Mouse (Mus musculus) cerebellum, adult 2 months (tissue): ENCODE data around the gene Acp2.
"Not testable (repeated sequence)": the region's sequence is repeated elsewhere in the genome, so short reads cannot be mapped to it uniquely, and the experiment has no call there.

ENCODE experiments used
- CTCF ChIP-seq: fragments of 200-500 bp; IDR thresholded peaks from 2 replicates; pipeline ENCODE4 v1.5.1; 2011; ENCODE audit warnings: low read depth, mild to moderate bottlenecking, control low read depth, low read length, moderate library complexity, borderline replicate concordance; ENCODE audit not compliant: insufficient read depth
- POLR2A ChIP-seq: fragments of 200-500 bp; IDR thresholded peaks from 2 replicates; pipeline ENCODE4 v1.6.1; 2011; ENCODE audit warnings: low read length, control low read depth, borderline replicate concordance; ENCODE audit not compliant: insufficient read depth

GRCm38 (mm10) chr2:91237511-91238080, 34.9 kb downstream of the Acp2 start:
- TF ChIP-seq CTCF = peak; percentile 35; the same call in 1 of the 2 replicates
- TF ChIP-seq POLR2A = not testable (repeated sequence)
